Mouse (Mus musculus) heart, postnatal 4 days (tissue): ENCODE measurements around the gene Pkn3. TPM values are rescaled to one million over a fixed set of nuclear protein-coding genes. Genes with fewer than 3 reads are reported as not detected.
"Not testable (repeated sequence)": the region's sequence is repeated elsewhere in the genome, so short reads cannot be mapped to it uniquely, and the experiment has no call there.

Experiments used
- DNase-seq: peaks from one replicate; pipeline ENCODE4 v3.0.0; 2021
- total RNA-seq, 2 experiments: library from RNA; stranded (reverse); gene quantifications; 2 replicates each; pipeline ENCODE4 v1.2.3; 2021

Gene Pkn3
- total RNA-seq: 10 to 100 TPM; 15.3 to 17.9 TPM

GRCm38 (mm10) chr2:30077502-30078348 is at the start of gene Pkn3:
Gene Pkn3 (plus strand): TSS chr2:30077684.
- peak; percentile 93 for DNase-seq

- DNase-seq: peak; percentile 38
These were observed 45.1 kb upstream of the Pkn3 start for GRCm38 (mm10) chr2:30032244-30032846.

GRCm38 (mm10) chr2:30032957-30033356 is 44.5 kb upstream of the Pkn3 start:
- DNase-seq: no peak

DNA sequence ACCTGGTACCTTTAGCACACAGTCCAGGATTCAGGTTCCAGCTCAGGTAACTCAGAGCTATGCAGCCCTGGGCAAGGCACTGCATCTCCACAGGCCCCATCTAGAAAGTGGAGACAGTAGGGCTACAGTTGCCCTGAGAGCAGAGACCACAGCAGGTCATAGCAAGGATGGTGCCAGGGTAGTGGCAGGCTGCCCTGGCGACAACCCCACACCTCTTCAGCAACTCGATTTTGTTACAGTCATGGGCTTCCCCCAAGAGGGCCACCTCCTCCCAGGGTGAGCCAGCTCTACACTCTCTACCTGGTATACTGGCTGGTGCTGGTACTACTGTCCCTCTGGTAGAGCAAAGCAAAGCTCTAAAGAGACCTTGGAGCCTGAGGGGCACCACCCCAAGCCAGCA is 39.7 kb upstream of the Pkn3 start:
- DNase-seq: no peak

DNA sequence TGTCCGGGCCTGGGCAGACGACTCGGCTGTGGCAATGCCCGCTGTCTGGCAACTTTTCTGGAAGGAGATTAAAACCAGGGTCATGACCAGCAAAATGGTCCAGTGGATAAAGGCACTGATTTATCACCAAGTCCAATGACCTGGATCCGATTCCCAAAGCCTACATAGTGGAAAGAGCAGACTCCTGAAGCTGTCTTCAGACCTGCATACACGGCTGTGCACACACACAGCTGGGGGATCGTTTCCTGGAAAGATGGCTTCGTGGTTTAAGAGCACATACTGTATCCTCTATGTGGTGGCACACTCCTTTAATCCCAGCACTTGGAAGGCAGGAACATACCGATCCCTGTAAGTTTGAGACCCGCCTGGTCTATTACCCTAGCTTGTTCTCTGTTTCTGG is 39.1 kb upstream of the Pkn3 start:
- DNase-seq: no peak

GRCm38 (mm10) chr2:30039687-30040086 is 37.8 kb upstream of the Pkn3 start:
- no peak for DNase-seq

- peak; percentile 88 for DNase-seq
These were observed 35.0 kb upstream of the Pkn3 start for GRCm38 (mm10) chr2:30042445-30042844.

DNA sequence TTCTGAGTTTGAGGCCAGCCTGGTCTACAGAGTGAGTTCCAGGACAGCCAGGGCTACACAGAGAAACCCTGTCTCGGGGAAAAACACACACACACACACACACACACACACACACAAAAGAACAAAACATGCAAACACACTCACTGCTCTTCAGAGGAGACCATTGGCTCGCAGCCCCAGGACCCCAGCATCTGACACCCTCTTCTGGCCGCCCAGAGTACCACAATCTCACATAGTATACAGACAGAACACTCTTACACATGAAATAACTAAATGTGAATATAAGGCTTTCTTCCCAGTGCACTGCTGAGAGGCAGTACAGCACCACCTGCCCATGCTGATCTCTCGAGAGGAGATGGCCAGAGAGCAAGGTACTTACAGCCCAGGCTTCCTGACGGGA is 32.9 kb upstream of the Pkn3 start:
- no peak for DNase-seq

- no peak for DNase-seq
These were observed 30.4 kb upstream of the Pkn3 start for GRCm38 (mm10) chr2:30047127-30047526.

- no peak for DNase-seq
These were observed 29.4 kb upstream of the Pkn3 start for GRCm38 (mm10) chr2:30048101-30048501.

DNA sequence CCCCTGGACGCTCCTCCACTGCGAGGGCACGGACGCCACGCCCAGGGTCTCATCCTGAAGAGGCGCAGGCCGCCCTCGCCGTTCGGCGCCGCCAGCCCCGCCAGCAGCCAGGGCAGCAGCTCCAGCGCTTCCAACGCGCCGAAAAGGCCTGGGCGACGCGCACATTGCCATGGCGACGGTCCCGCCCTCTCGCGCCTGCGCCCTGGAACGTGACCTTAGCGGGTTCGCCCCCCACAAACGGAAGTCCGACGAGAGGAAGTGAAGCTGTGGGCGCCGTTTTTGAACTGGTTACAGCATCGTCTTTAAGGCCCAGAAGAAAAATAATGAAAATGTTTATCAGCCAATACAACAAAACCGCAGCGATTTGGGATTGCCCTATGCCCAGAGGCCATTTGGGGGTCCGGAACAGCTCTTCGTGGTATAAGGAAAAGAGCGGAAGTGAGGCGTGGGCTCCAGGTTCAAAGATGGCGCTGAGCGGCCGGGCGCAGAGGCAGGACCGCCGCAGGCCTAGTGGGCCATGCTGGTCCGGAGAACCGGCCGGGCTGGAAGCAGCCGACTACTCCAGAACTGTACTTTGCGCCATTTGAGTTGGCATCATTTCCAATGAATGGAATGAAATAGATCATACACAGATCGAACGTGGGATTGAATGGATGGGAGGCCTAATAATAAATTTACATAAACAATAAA is 28.6 kb upstream of the Pkn3 start, which contains the start of gene Wdr34:
Gene Wdr34 (minus strand): TSS at position 183 of the 690 bp plus-strand sequence.
- peak; percentile 99 for DNase-seq

GRCm38 (mm10) chr2:30049831-30050230 is 27.7 kb upstream of the Pkn3 start:
- DNase-seq: no peak

- DNase-seq: no peak
These were observed 25.3 kb upstream of the Pkn3 start for GRCm38 (mm10) chr2:30051992-30052761.

- not testable (repeated sequence) for DNase-seq
These were observed 22.2 kb upstream of the Pkn3 start for GRCm38 (mm10) chr2:30055310-30055709.

DNA sequence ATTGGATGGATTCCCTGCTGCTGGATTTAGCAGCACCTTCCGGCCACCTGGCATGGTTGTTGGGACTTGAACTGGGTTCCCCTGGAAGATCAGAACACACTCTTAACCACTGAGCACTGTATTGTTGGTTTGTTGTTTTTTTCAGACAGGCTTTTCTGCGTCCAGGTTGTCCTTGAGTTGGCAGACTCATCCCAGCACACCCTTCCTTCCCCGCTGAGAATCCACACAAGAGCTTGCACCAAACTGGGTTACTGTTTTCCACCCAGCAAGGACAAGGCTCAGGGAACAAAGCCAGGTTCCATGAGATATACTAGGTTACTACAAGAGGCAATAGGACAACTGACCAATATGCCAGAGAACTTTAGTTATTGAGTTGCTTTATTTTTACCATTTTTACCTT is 20.7 kb upstream of the Pkn3 start:
- no peak for DNase-seq

DNA sequence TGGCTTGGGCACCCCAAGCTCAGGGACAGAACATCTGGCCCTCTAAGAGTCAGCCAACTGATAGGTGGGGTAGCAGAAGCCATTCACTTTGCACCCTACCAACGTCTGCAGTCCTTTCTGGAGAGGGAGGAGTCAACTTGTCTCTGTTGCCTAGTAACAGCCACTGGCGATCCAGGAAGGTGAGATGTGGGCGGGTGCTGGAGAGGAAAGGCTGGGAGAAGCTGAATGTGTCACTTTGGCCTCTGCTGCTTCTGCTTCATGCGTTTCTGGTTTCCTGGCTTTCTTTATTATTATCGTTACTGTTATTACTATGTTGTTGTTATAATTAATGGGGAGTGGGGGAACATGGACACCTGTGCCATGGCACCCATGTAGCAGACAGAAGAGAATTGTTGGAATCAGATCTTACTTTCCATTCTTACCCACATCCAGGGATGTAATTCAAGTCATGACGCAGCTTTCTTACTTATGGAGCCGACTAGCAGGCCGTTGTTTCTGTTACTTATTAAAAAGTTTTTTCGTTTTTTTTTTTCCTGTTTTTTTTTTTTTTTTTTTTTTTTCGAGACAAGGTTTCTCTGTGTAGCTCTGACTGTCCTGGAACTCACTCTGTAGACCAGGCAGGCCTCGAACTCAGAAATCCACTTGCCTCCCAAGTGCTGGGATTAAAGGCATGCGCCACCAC is 20.1 kb upstream of the Pkn3 start, which contains the start of gene Set:
Gene Set (plus strand): TSS at position 156 of the 682 bp plus-strand sequence.
- no peak for DNase-seq

GRCm38 (mm10) chr2:30058418-30058817 is 19.1 kb upstream of the Pkn3 start:
- no peak for DNase-seq

GRCm38 (mm10) chr2:30061215-30062166 is 16.0 kb upstream of the Pkn3 start:
- peak; percentile 61 for DNase-seq

DNA sequence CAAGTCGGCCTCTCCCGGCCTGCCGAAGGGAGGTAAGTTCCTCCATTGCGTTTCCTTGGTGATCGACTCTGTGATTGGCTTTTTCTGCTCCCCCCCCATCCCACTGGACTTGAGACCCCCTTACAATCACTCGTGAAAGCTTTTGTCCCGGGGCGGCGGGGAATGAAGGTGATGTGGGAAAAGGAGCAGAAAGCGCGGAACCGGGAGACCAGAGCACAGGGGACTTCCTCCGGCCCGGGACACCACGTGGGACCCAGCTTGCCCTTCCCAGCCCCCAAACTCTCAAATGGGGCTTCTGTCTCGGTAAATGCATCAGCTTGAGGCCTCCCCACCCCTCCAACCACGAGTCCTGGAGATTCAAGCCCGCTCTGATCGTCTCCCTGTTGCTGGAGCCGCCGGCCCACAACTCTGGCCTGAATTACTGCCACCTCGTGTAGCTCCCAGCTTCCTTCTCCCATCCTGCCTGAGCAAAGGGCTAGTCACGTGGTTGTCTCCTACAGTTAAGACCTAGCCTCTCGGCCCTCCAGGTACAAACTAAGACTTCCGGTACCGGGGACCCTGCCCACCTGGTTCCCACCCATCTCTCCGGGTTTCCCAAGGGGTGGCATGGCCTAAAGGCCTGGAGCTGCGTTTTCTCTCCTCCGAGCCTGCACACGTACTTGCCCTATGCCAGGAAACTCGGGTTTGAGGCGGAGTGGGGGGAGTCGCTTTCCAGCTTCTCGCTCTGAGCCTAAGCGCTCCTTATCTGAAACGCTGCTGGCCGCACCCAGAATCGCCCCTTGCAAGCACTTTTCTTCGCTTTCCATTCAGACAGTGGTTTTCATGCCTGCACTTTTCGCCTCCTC is 15.0 kb upstream of the Pkn3 start:
- DNase-seq: peak; percentile 60

DNA sequence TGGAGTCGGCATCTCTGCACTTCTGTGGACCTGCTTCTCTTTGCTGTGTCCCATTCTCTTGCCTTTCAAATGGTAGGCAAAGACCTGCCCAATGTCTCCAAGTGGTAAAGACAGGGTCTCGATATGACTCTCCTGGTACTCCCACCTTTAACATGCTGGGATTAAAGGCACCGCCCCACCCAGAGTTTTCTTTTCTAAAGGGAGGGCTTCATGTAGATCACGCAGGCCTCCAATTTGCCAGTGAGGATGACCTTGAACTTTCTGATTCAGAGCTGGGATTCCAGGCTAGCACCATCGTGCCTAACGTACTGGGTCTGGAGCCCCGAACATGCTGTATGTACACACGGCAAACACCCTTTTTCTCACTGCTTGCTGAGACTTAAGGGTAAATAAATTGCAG is 14.2 kb upstream of the Pkn3 start:
- no peak for DNase-seq
